Mouse (Mus musculus) hindbrain, embryonic 13.5 days (tissue): ENCODE results near the gene Ubxn11. TPM values are rescaled to one million over a fixed set of nuclear protein-coding genes. Genes with fewer than 3 reads are reported as not detected.

ENCODE experiments used
- ATAC-seq: fragments of 200-750 bp; cut with Nextera tagmentation; 2 replicates; pipeline ENCODE4 v1.8.0; 2017; ENCODE audit warnings: moderate TSS enrichment; ENCODE audit not compliant: low FRiP score
- H3K27ac ChIP-seq: fragments of 300-500 bp; sonication (generic); 2 replicates; pipeline ENCODE4 v1.5.1; 2015; ENCODE audit warnings: inconsistent platforms, mild to moderate bottlenecking, moderate library complexity
- H3K27me3 ChIP-seq: fragments of 300-500 bp; sonication (generic); 2 replicates; pipeline ENCODE4 v1.6.1; 2015; ENCODE audit warnings: mild to moderate bottlenecking, inconsistent platforms
- H3K36me3 ChIP-seq: fragments of 300-500 bp; sonication (generic); 2 replicates; pipeline ENCODE4 v1.6.1; 2015; ENCODE audit warnings: mild to moderate bottlenecking, inconsistent platforms
- H3K4me1 ChIP-seq: fragments of 300-500 bp; sonication (generic); replicated peaks from 2 replicates; pipeline ENCODE4 v1.6.1; 2015; ENCODE audit warnings: inconsistent platforms
- H3K4me2 ChIP-seq: fragments of 300-500 bp; sonication (generic); 2 replicates; pipeline ENCODE4 v1.6.1; 2015; ENCODE audit warnings: inconsistent platforms, mild to moderate bottlenecking, moderate library complexity
- H3K4me3 ChIP-seq: fragments of 300-500 bp; sonication (generic); 2 replicates; pipeline ENCODE4 v1.5.1; 2015; ENCODE audit warnings: mild to moderate bottlenecking, inconsistent platforms
- H3K9ac ChIP-seq: fragments of 300-500 bp; sonication (generic); 2 replicates; pipeline ENCODE4 v1.6.1; 2015; ENCODE audit warnings: mild to moderate bottlenecking, inconsistent platforms
- H3K9me3 ChIP-seq: fragments of 300-500 bp; sonication (generic); 2 replicates; pipeline ENCODE4 v1.6.1; 2016; ENCODE audit warnings: inconsistent platforms
- WGBS: fragments of 180-500 bp; shearing (Covaris S2); methylation state at CpG from one replicate; pipeline ENCODE4 v1.1.7; 2015; 5-methylcytosine and 5-hydroxymethylcytosine counted together
- polyA plus RNA-seq: library from polyadenylated mRNA; unstranded; fragments of >200 nt; fragmentation: Nextera tagmentation; extraction: Ambion mirVana; gene quantifications from 2 replicates; pipeline ENCODE4 v1.2.1, GENCODE M21; 2015

Gene Ubxn11
- polyA plus RNA-seq: 14.7 and 16.0 TPM in 2 replicates

GRCm38 (mm10) chr4:134101979-134102741 is at the start of gene Ubxn11:
Ubxn11 (plus strand) TSS chr4:134102570.
- no peaks in the 10 kb centered on the region for H3K36me3 ChIP-seq
- peak within 1 kb of the TSS; percentile 75 for H3K9ac ChIP-seq
- peak; percentile 97 for ATAC-seq
- no peaks in the 10 kb centered on the region for H3K27me3 ChIP-seq
- WGBS: 18% methylated on average over 34 of the region's 34 CpGs
- H3K4me2 ChIP-seq: peak within 1 kb of the TSS; percentile 68
- H3K9me3 ChIP-seq: no peaks in the 10 kb centered on the region
- H3K4me1 ChIP-seq: peaks cover 14% of the 10 kb centered on the region; the same call in 1 of the 2 replicates
- H3K4me3 ChIP-seq: peak within 1 kb of the TSS; percentile 69
- H3K27ac ChIP-seq: 0 out of 2 replicates have a peak within 1 kb of the TSS, but pooled peaks have one; percentile 30

- no peak within 1 kb of the TSS for H3K9ac ChIP-seq
- no peaks in the 10 kb centered on the region for H3K9me3 ChIP-seq
- peaks cover 15% of the 10 kb centered on the region; the same call in 1 of the 2 replicates for H3K27me3 ChIP-seq
- no peak within 1 kb of the TSS for H3K27ac ChIP-seq
- H3K4me2 ChIP-seq: no peak within 1 kb of the TSS
- 92% methylated on average over 3 of the region's 3 CpGs for WGBS
- no peak within 1 kb of the TSS for H3K4me3 ChIP-seq
- ATAC-seq: no peak
- no peaks in the 10 kb centered on the region for H3K36me3 ChIP-seq
- peaks cover 10% of the 10 kb centered on the region; the same call in 1 of the 2 replicates for H3K4me1 ChIP-seq
Observed at GRCm38 (mm10) chr4:134053538-134053937, 48.8 kb upstream of the Ubxn11 start, which contains the start of gene Zfp683. Zfp683 (plus strand) TSS chr4:134053838.

GRCm38 (mm10) chr4:134058166-134058715 is 44.1 kb upstream of the Ubxn11 start:
- no peak overlapping the region for H3K9ac ChIP-seq
- no peaks in the 10 kb centered on the region for H3K36me3 ChIP-seq
- H3K9me3 ChIP-seq: no peaks in the 10 kb centered on the region
- H3K4me3 ChIP-seq: no peak overlapping the region
- peaks cover 44% of the 10 kb centered on the region for H3K27me3 ChIP-seq
- H3K27ac ChIP-seq: no peak overlapping the region
- WGBS: 29% methylated on average over 14 of the region's 14 CpGs
- no peak overlapping the region for H3K4me2 ChIP-seq
- no peak for ATAC-seq
- H3K4me1 ChIP-seq: no peaks in the 10 kb centered on the region

- no peaks in the 10 kb centered on the region for H3K4me1 ChIP-seq
- H3K27me3 ChIP-seq: peaks cover 40% of the 10 kb centered on the region
- H3K4me2 ChIP-seq: no peak overlapping the region
- H3K27ac ChIP-seq: no peak overlapping the region
- ATAC-seq: no peak
- no peak overlapping the region for H3K4me3 ChIP-seq
- H3K36me3 ChIP-seq: no peaks in the 10 kb centered on the region
- no peaks in the 10 kb centered on the region for H3K9me3 ChIP-seq
- WGBS: 86% methylated on average over 6 of the region's 6 CpGs
- no peak overlapping the region for H3K9ac ChIP-seq
Observed at GRCm38 (mm10) chr4:134058908-134059307, 43.5 kb upstream of the Ubxn11 start.

GRCm38 (mm10) chr4:134060135-134060865 is 42.1 kb upstream of the Ubxn11 start, which contains the start of gene Crybg2:
Crybg2 (plus strand) TSS chr4:134060815.
- Histone ChIP-seq H3K36me3 (no peaks in the 10 kb centered on the region), H3K9ac (no peak within 1 kb of the TSS), H3K4me2 (no peak within 1 kb of the TSS), H3K27ac (no peak within 1 kb of the TSS), H3K4me3 (no peak within 1 kb of the TSS), H3K9me3 (no peaks in the 10 kb centered on the region), H3K27me3 (peaks cover 49% of the 10 kb centered on the region), H3K4me1 (peaks cover under 1% of the 10 kb centered on the region; the same call in 1 of the 2 replicates)
- ATAC-seq: no peak
- WGBS: 57% methylated on average over 28 of the region's 28 CpGs

- 64% methylated on average over 18 of the region's 18 CpGs for WGBS
- H3K9ac ChIP-seq: no peak overlapping the region
- no peak overlapping the region for H3K4me2 ChIP-seq
- H3K27ac ChIP-seq: no peak overlapping the region
- ATAC-seq: no peak
- H3K4me1 ChIP-seq: peaks cover 5% of the 10 kb centered on the region; the same call in 1 of the 2 replicates
- no peak overlapping the region for H3K4me3 ChIP-seq
- no peaks in the 10 kb centered on the region for H3K9me3 ChIP-seq
- H3K27me3 ChIP-seq: peaks cover 53% of the 10 kb centered on the region
- no peaks in the 10 kb centered on the region for H3K36me3 ChIP-seq
Observed at GRCm38 (mm10) chr4:134061166-134061830, 41.1 kb upstream of the Ubxn11 start.

- no peak overlapping the region for H3K27ac ChIP-seq
- WGBS: 55% methylated on average over 8 of the region's 8 CpGs
- no peak overlapping the region for H3K4me2 ChIP-seq
- no peaks in the 10 kb centered on the region for H3K36me3 ChIP-seq
- no peak overlapping the region for H3K9ac ChIP-seq
- no peak for ATAC-seq
- peaks cover 5% of the 10 kb centered on the region; the same call in 1 of the 2 replicates for H3K4me1 ChIP-seq
- H3K4me3 ChIP-seq: no peak overlapping the region
- no peaks in the 10 kb centered on the region for H3K9me3 ChIP-seq
- peaks cover 58% of the 10 kb centered on the region for H3K27me3 ChIP-seq
Observed at GRCm38 (mm10) chr4:134061944-134062446, 40.4 kb upstream of the Ubxn11 start.

GRCm38 (mm10) chr4:134062561-134062960 is 39.8 kb upstream of the Ubxn11 start:
- H3K27me3 ChIP-seq: peaks cover 59% of the 10 kb centered on the region
- peaks cover 5% of the 10 kb centered on the region; the same call in 1 of the 2 replicates for H3K4me1 ChIP-seq
- no peak for ATAC-seq
- no peak overlapping the region for H3K4me3 ChIP-seq
- H3K9ac ChIP-seq: no peak overlapping the region
- 75% methylated on average over 8 of the region's 8 CpGs for WGBS
- H3K4me2 ChIP-seq: no peak overlapping the region
- no peaks in the 10 kb centered on the region for H3K36me3 ChIP-seq
- no peaks in the 10 kb centered on the region for H3K9me3 ChIP-seq
- H3K27ac ChIP-seq: no peak overlapping the region

GRCm38 (mm10) chr4:134065431-134066004 is 36.9 kb upstream of the Ubxn11 start:
- H3K4me3 ChIP-seq: no peak overlapping the region
- no peak for ATAC-seq
- peaks cover 5% of the 10 kb centered on the region; the same call in 1 of the 2 replicates for H3K4me1 ChIP-seq
- peaks cover 41% of the 10 kb centered on the region for H3K27me3 ChIP-seq
- H3K4me2 ChIP-seq: no peak overlapping the region
- no peaks in the 10 kb centered on the region for H3K36me3 ChIP-seq
- WGBS: 27% methylated on average over 23 of the region's 23 CpGs
- no peak overlapping the region for H3K27ac ChIP-seq
- no peak overlapping the region for H3K9ac ChIP-seq
- no peaks in the 10 kb centered on the region for H3K9me3 ChIP-seq

- Histone ChIP-seq H3K4me3 (no peak overlapping the region), H3K4me2 (no peak overlapping the region), H3K4me1 (peaks cover 5% of the 10 kb centered on the region; the same call in 1 of the 2 replicates), H3K27me3 (peaks cover 28% of the 10 kb centered on the region), H3K9ac (no peak overlapping the region), H3K36me3 (no peaks in the 10 kb centered on the region), H3K27ac (no peak overlapping the region), H3K9me3 (no peaks in the 10 kb centered on the region)
- 89% methylated on average over 8 of the region's 8 CpGs for WGBS
- ATAC-seq: no peak
Observed at GRCm38 (mm10) chr4:134067383-134067782, 35.0 kb upstream of the Ubxn11 start.

- 83% methylated on average over 7 of the region's 7 CpGs for WGBS
- no peak for ATAC-seq
- Histone ChIP-seq H3K27ac (no peak overlapping the region), H3K4me1 (peaks cover 5% of the 10 kb centered on the region; the same call in 1 of the 2 replicates), H3K27me3 (peaks cover 27% of the 10 kb centered on the region), H3K36me3 (no peaks in the 10 kb centered on the region), H3K4me3 (no peak overlapping the region), H3K9me3 (no peaks in the 10 kb centered on the region), H3K4me2 (no peak overlapping the region), H3K9ac (no peak overlapping the region)
Observed at GRCm38 (mm10) chr4:134067833-134068544, 34.4 kb upstream of the Ubxn11 start.
